Mouse (Mus musculus) embryo, embryonic 9.5 days (tissue): Measurements from ENCODE around the gene Adat3.
A peak's percentile ranks its signal among the peaks of the same experiment; 100 is the strongest.

ENCODE experiments used
- DNase-seq: peaks from one replicate; pipeline ENCODE4 v3.0.0-alpha.2; 2017; ENCODE audit errors: extremely low spot score

The Adat3 gene

DNA sequence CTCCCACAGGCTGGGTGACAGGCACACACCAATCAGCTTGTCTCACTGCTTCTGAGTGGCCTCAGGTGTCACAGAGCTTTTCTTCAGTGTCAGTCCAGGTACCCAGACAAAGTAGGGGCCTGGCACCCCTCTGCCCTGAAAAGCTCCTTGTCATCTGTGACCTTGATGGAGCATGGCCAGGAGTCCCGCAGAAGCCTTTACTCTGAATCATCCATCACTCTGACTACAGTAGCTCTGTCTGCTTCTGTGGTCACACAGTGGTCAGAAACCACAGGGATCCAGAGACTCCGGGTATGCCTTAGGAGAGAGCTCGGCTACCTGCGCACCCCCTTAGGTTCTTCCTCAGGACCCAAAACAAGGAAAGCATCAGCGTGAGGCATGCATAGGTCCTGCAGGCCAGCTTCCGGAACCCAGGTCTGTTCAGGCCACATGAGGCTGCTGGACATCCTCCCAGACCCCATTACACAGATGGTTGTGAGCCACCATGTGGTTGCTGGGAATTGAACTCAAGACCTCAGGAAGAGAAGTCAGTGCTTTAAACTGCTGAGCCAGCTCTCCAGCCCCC, 50.6 kb downstream of the Adat3 start:
- DNase-seq = no peak

DNA sequence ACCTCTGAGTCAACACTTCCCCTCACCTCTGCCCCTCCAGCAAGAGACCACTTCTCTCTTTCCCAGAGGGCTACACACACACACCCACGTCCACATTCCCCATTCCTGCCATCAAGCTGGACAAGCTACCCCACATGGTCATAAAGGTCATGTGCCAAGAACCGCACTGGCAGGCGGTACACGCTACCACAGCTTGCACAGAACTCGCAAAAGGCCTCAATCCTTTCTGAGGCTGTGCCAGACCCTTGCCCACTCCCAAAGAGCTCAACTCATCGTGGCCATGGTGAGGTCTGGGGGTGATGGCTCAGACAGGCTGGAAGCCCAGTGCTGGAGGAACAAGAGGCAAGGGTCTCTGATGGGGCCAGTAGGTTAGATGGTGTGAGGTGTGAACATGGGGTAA, 52.2 kb downstream of the Adat3 start:
- no peak for DNase-seq

DNA sequence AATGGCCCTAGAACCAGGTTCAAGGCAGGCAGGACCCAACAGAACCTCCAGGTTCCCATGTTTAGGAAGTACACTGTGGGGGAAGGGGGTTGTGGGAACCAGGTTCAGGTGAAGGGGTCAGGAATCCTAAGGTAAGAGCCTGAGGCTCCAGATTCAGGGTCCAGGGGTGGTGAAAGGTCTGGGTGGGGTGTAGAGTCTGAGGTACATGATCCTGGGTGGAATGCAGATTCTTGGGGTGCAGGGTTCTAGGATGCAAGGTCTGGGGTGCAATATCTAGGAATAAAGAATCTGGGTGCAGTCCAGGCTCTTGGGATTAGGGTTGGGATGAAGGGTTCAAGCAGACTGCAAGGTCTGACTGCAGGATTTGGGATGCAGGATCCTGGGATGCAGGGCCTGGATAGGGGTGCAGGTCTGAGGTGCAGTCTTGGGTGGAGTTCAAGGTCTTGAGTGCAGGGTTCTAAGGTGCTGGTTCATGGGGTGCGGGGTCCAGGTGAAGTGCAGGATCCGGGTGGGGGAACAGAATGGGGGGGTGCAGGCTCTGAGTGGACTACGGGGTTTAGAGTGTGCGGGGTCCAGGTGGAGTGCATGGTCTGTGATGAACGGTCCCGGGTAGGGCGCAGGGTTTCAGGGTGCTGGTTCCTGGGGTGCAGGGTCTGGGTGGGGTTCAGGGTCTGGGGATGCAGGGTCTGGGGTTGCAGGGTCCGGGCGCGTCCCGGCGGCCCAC, 52.9 kb downstream of the Adat3 start:
- no peak for DNase-seq

DNA sequence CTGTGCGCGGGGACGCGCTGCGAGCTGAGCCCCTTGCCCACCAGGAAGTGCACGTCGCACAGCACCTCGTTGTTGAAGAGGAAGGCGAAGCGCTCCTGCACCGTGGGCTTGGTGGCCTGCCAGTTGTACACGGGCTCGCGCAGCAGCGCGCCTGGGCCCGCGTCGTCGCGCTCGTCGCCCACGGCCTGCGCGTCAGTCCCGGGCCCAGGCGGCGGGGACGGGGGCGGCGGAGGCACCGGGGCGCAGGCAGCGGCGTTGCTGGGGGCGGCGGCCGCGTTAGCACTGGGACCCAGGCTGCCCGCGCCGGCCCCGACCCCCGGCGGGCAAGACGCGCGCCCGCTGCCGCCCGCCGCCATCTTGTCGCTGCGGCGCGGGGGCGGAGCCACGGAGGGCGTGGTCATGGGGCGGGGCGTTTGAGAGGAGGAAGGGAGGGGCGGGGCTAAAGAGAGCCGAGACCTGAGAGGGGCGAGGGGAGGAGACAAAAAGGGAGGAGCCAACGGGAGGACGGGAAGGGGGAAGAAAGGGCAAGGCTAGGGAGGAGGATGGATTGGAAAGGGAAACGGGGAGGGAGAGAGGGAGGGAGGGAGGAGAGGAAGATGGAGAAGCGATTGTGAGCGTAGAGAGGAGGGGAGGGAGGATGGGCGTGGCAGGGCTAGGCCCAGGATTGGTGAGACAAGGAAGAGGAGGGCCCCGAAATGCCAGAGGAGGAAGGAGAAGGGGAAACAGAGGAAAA, 53.6 kb downstream of the Adat3 start:
- peak; percentile 100 for DNase-seq

- no peak for DNase-seq
These were observed 54.4 kb downstream of the Adat3 start, which contains the start of gene Btbd2 for GRCm38 (mm10) chr10:80656863-80657623. Btbd2 (minus strand) TSS chr10:80657071.
